Mouse (Mus musculus) forebrain, embryonic 11.5 days (tissue): Measurements from ENCODE around the gene Eif2b4. TPM values are rescaled to one million over a fixed set of nuclear protein-coding genes. Genes with fewer than 3 reads are reported as not detected.

Experiments
- ATAC-seq: fragments of 200-750 bp; cut with Nextera tagmentation; replicated peaks from 2 replicates; pipeline ENCODE4 v1.8.0; 2017; ENCODE audit warnings: moderate TSS enrichment; ENCODE audit not compliant: low FRiP score
- DNase-seq: peaks from one replicate; pipeline ENCODE4 v3.0.0-alpha.2; 2017; ENCODE audit warnings: low spot score
- H3K27ac ChIP-seq: fragments of 300-500 bp; sonication (generic); 2 replicates; pipeline ENCODE4 v1.5.1; 2014; ENCODE audit warnings: low read depth, low read length
- H3K27me3 ChIP-seq: fragments of 300-500 bp; sonication (generic); 2 replicates; pipeline ENCODE4 v1.6.1; 2014; ENCODE audit warnings: mild to moderate bottlenecking, low read length, mixed read lengths; ENCODE audit not compliant: control insufficient read depth, insufficient read depth
- H3K36me3 ChIP-seq: fragments of 300-500 bp; sonication (generic); 2 replicates; pipeline ENCODE4 v1.6.1; 2014; ENCODE audit warnings: mild to moderate bottlenecking, low read length, moderate library complexity, mixed read lengths; ENCODE audit not compliant: control insufficient read depth, insufficient read depth
- H3K4me1 ChIP-seq: fragments of 300-500 bp; sonication (generic); replicated peaks from 2 replicates; pipeline ENCODE4 v1.6.1; 2014; ENCODE audit warnings: low read length, mixed read lengths; ENCODE audit not compliant: control insufficient read depth, insufficient read depth
- H3K4me2 ChIP-seq: fragments of 300-500 bp; sonication (generic); 2 replicates; pipeline ENCODE4 v1.6.1; 2014; ENCODE audit warnings: low read depth, mild to moderate bottlenecking, low read length, moderate library complexity, mixed read lengths; ENCODE audit not compliant: severe bottlenecking
- H3K4me3 ChIP-seq: fragments of 300-500 bp; sonication (generic); 2 replicates; pipeline ENCODE4 v1.5.1; 2014; ENCODE audit warnings: low read depth, low read length
- H3K9ac ChIP-seq: fragments of 300-500 bp; sonication (generic); 2 replicates; pipeline ENCODE4 v1.6.1; 2014; ENCODE audit warnings: low read length
- H3K9me3 ChIP-seq: fragments of 300-500 bp; sonication (generic); 2 replicates; pipeline ENCODE4 v1.6.1; 2016; ENCODE audit warnings: low read length, mixed read lengths; ENCODE audit not compliant: control insufficient read depth
- WGBS: fragments of 180-500 bp; shearing (Covaris S2); extraction: QIAGEN DNeasy Blood & Tissue Kit; methylation state at CpG from one replicate; pipeline ENCODE4 v1.1.7; 2014; 5-methylcytosine and 5-hydroxymethylcytosine counted together
- polyA plus RNA-seq: library from polyadenylated mRNA; unstranded; fragments of >200 nt; fragmentation: Nextera tagmentation; extraction: Ambion mirVana; gene quantifications from 2 replicates; pipeline ENCODE4 v1.2.1, GENCODE M21; 2014

Eif2b4 gene
- polyA plus RNA-seq, 1 experiment from 2014 or later: 68.8 TPM

DNA sequence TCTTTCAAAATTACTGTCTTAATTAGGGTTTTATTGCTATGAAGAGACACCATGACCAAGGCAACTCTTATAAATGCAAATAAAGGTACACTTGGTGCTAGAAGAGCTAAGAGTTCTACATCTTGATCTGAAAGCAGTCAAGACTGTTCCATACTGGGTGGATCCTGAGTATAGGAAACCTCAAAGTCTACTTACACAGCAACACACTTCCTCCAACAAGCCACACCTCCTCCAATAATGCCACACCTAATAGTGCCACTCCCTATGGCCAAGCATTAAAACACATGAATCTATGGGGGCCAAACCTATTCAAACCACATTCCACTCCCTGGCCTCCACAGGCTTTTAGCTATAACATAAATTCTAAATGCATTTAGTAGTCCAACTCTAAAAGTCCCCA lies 30.8 kb downstream of the Eif2b4 start:
- ATAC-seq (no peak), DNase-seq (no peak)
- Histone ChIP-seq H3K36me3 (peaks cover 15% of the 10 kb centered on the region), H3K4me1 (no peaks in the 10 kb centered on the region), H3K4me2 (no peak overlapping the region), H3K27ac (no peak overlapping the region), H3K9ac (no peak overlapping the region), H3K4me3 (no peak overlapping the region), H3K9me3 (no peaks in the 10 kb centered on the region), H3K27me3 (no peaks in the 10 kb centered on the region)

DNA sequence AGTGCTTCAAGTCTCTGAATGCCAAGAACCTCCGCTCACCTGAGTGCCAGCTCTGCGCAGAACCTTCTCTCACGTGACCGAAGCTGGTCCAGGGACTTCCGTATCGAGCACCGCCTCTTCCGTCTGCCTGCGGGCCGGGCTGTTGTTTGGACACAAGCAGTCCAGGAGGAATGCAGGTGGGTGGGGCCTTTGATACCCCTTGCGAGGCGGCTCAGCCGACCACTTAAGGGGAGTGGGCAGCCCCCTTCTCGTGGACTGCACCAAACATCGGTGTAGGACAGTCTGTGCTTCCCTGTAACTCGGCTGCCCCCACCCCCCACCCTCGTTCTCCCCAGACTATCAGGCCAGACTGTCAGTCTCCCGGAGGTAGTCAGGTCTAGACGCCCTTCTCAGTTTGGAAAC lies 39.1 kb downstream of the Eif2b4 start, which contains the start of gene Mpv17:
TSS of gene Mpv17 (minus strand) at position 100 of the 402 bp plus-strand sequence.
- peaks cover 5% of the 10 kb centered on the region; the same call in 1 of the 2 replicates for H3K4me1 ChIP-seq
- H3K27ac ChIP-seq: no peak within 1 kb of the TSS
- DNase-seq (peak; percentile 88), ATAC-seq (peak; percentile 93)
- H3K27me3 ChIP-seq: no peaks in the 10 kb centered on the region
- under 1% methylated on average over 19 of the region's 19 CpGs for WGBS
- H3K4me3 ChIP-seq: peak within 1 kb of the TSS; percentile 58
- H3K9me3 ChIP-seq: no peaks in the 10 kb centered on the region
- peaks cover 13% of the 10 kb centered on the region; the same call in 1 of the 2 replicates for H3K36me3 ChIP-seq
- H3K4me2 ChIP-seq: peak within 1 kb of the TSS; percentile 94
- H3K9ac ChIP-seq: peak within 1 kb of the TSS; percentile 72

DNA sequence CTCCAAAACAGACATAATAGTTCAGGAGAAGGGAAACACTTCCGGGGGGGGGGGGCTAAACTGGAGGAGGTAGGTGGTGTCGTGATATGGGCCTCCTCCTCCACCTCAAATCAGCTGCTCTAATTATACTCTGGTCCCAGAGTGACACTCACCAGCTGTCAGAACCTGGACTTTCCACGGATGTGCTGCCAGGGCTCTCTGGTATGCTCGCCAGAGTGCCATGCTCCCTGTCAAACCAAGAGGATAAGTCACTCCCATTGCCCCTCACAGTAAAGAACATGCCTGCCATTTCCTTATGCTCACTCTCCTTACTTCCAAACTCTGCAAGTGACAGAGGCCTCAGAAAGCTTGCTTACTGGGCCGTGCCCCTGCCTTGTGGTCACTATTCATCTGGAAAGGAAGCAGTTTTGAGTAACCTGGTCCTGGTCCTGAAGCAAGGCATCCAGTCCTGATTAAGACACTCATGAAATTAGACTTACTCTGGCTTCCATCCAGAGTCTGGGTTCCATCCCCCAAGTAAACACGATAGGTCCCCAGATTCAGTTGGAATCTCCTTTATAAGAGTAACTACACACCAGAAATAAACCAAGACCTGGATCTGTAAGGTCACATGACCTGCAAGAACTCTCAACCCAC lies 39.6 kb downstream of the Eif2b4 start:
- DNase-seq (no peak), ATAC-seq (peak; percentile 31)
- peaks cover 5% of the 10 kb centered on the region; the same call in 1 of the 2 replicates for H3K4me1 ChIP-seq
- peaks cover 13% of the 10 kb centered on the region; the same call in 1 of the 2 replicates for H3K36me3 ChIP-seq
- H3K27ac ChIP-seq: no peak overlapping the region
- WGBS: 41% methylated on average over 6 of the region's 6 CpGs
- no peaks in the 10 kb centered on the region for H3K9me3 ChIP-seq
- peak overlapping the region; percentile 94 for H3K4me2 ChIP-seq
- peak overlapping the region; percentile 72 for H3K9ac ChIP-seq
- peak overlapping the region; percentile 58 for H3K4me3 ChIP-seq
- no peaks in the 10 kb centered on the region for H3K27me3 ChIP-seq

DNA sequence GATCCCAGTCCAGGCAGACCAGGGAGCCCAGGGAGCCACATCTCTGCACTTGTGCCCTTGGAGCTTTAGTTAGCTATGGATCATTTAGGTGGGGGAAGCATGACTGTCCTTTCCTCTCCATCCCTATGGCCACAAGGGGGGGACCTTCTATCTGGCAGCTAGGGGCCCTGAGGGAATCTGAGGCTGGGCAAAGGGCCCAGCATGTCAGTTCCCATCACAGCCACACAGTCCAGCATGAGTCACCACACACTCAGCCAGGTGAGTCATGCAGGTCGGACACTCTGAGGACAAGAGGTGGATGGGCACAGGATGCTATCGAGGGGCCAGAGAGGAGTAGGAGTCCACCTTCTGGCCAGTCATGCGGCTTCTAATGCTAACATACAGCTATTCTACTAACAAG lies 41.5 kb downstream of the Eif2b4 start:
- DNase-seq (no peak), ATAC-seq (no peak)
- H3K4me2 ChIP-seq: no peak overlapping the region
- H3K4me1 ChIP-seq: peaks cover 5% of the 10 kb centered on the region; the same call in 1 of the 2 replicates
- WGBS: 96% methylated on average over 3 of the region's 3 CpGs
- H3K27me3 ChIP-seq: no peaks in the 10 kb centered on the region
- no peaks in the 10 kb centered on the region for H3K36me3 ChIP-seq
- H3K9me3 ChIP-seq: no peaks in the 10 kb centered on the region
- no peak overlapping the region for H3K9ac ChIP-seq
- H3K4me3 ChIP-seq: no peak overlapping the region
- no peak overlapping the region for H3K27ac ChIP-seq

DNA sequence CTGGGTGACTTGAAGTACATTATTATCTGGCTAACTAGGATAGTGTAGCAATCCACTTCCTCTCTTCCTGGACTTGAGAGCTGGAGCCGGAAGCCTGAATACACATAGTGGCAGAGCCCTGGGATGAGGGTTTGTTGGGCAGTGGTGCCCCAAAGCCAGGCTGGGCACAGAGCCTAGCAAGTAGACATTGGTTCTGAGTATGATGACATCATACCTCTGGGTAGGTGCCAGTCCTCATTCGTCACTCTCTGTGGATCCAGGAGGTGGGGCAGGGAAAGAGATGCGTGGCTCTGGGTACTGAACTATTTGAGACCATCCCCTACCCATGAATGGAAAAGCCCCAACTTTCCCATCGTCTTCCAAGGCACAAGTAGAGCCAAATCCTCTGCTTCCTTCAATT lies 43.4 kb downstream of the Eif2b4 start:
- H3K9ac ChIP-seq: no peak overlapping the region
- ATAC-seq (no peak), DNase-seq (no peak)
- peaks cover 5% of the 10 kb centered on the region; the same call in 1 of the 2 replicates for H3K4me1 ChIP-seq
- WGBS: 91% methylated on average over 4 of the region's 4 CpGs
- H3K9me3 ChIP-seq: no peaks in the 10 kb centered on the region
- H3K4me3 ChIP-seq: no peak overlapping the region
- no peaks in the 10 kb centered on the region for H3K27me3 ChIP-seq
- no peaks in the 10 kb centered on the region for H3K36me3 ChIP-seq
- no peak overlapping the region for H3K27ac ChIP-seq
- no peak overlapping the region for H3K4me2 ChIP-seq

DNA sequence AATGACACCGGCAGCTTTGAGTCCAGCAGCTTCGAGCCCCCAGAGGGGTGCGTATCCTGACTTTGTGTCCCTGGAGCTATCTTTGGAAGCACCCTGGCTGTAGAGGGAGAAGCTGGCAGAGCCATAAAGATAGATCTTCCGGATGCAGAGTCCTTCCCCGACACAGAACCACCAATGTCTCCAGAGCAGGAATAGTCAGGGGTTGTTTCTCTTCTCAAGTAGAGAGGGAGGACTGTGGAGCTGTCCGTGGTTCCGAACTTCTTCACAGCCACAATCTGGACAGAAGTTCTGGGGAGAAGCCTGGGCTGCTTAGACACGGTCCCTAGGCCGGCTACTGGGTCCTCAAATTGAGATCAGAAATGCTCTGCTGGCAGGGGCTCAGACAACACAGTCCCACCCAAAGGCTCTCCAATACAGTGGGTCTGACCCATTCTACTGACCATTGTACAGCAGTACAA lies 54.2 kb downstream of the Eif2b4 start:
- no peak overlapping the region for H3K27ac ChIP-seq
- H3K27me3 ChIP-seq: peaks cover 50% of the 10 kb centered on the region
- DNase-seq (no peak), ATAC-seq (no peak)
- H3K4me1 ChIP-seq: peaks cover 11% of the 10 kb centered on the region; the same call in 1 of the 2 replicates
- H3K36me3 ChIP-seq: peaks cover 3% of the 10 kb centered on the region; the same call in 1 of the 2 replicates
- H3K4me2 ChIP-seq: no peak overlapping the region
- no peak overlapping the region for H3K9ac ChIP-seq
- H3K4me3 ChIP-seq: no peak overlapping the region
- no peaks in the 10 kb centered on the region for H3K9me3 ChIP-seq
- 17% methylated on average over 9 of the region's 9 CpGs for WGBS

DNA sequence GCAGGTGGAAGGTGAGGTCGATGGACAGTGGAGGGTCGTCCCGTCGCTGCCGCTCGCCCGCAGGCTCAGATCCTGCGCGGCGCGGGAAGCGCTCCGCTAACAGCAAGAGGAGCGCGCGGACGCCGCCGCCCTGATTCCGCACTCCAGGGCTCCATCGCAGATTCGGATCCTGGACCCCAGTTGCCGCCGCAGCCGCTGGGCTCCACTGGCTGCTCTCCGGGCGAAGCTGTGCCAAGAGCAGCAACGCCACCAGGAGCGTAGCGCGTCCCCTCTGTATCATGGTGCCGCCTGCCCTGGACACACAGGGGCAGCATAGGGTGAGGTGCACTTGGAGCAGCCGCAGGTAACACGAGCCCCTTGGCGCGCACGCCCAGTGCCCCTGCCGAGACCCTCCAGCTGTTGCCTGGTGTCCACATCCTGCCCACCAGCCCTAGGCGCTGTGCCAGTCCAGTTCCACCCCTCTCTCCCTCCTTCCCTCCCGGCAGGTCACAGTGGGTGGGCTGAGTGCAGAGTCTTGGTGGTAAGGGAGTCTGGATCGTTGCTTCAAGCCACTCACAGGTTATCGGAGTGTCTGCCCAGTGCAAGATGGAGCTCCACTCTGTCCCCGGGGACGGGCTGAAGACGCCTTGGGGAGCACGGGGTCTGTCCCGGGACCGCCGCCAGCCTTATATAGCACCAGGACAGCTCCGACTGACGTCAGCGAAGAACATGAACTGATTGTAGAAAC lies 54.8 kb downstream of the Eif2b4 start, which contains the start of gene Ucn:
TSS of gene Ucn (minus strand) at position 589 of the 727 bp plus-strand sequence.
- Histone ChIP-seq H3K4me1 (peaks cover 11% of the 10 kb centered on the region; the same call in 1 of the 2 replicates), H3K27me3 (peaks cover 50% of the 10 kb centered on the region), H3K4me3 (peak within 1 kb of the TSS; percentile 14; the same call in 1 of the 2 replicates), H3K9me3 (no peaks in the 10 kb centered on the region), H3K9ac (no peak within 1 kb of the TSS), H3K27ac (no peak within 1 kb of the TSS), H3K36me3 (peaks cover 3% of the 10 kb centered on the region; the same call in 1 of the 2 replicates), H3K4me2 (peak within 1 kb of the TSS; percentile 46)
- WGBS: 1% methylated on average over 52 of the region's 52 CpGs
- DNase-seq (no peak), ATAC-seq (no peak)

DNA sequence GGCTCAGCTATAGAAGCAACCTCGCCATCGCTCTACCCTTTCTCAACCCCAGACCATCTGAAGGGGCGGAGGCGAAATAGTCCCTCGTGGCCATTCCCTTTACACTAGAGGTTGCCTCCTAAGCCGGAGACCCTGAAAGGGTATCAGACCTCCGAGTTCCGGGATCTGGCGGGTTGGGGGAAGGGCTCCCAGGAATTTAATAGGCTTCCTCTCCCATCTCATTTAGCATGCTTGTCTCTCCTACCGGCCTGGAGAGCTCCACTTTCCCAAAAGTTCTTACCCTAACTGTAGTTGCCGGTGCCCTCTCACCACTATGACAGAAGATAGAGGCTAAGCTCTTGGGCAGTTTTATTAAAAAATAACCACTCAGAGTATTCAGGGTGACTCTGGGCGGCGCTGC lies 55.6 kb downstream of the Eif2b4 start:
- ATAC-seq: no peak
- no peak overlapping the region for H3K9ac ChIP-seq
- no peak for DNase-seq

More for the DNA sequence above, 55.6 kb downstream of the Eif2b4 start:
- Histone ChIP-seq H3K4me1 (peaks cover 11% of the 10 kb centered on the region; the same call in 1 of the 2 replicates), H3K9me3 (no peaks in the 10 kb centered on the region), H3K36me3 (peaks cover 3% of the 10 kb centered on the region; the same call in 1 of the 2 replicates), H3K4me2 (peak overlapping the region; percentile 46), H3K27ac (no peak overlapping the region), H3K4me3 (peak overlapping the region; percentile 14; the same call in 1 of the 2 replicates), H3K27me3 (peaks cover 50% of the 10 kb centered on the region)
- WGBS: 1% methylated on average over 13 of the region's 13 CpGs
